Mouse (Mus musculus): ENCODE measurements around the gene Pds5b. TPM values are rescaled to one million over a fixed set of nuclear protein-coding genes. Genes with fewer than 3 reads are reported as not detected.

Pds5b gene
- 0.28 and 0.67 TPM in 2 replicates for polyA plus RNA-seq (2012; rRNA removed)

GRCm38 (mm10) chr5:150673153-150673835 lies at the start of gene Pds5b:
Gene Pds5b (plus strand): TSS chr5:150673739.

GRCm38 (mm10) chr5:150666133-150666739 lies 7.3 kb upstream of the Pds5b start, which contains the start of gene N4bp2l2:
Gene N4bp2l2 (minus strand): TSS chr5:150666183.

Other genes starting within 250 kb of the Pds5b start
- gene Zar1l, start 155.6 kb upstream of the Pds5b start, polyA plus RNA-seq (2012; rRNA removed), result not detected in 2 replicates
- gene Brca2, start 151.1 kb upstream of the Pds5b start, polyA plus RNA-seq (2012; rRNA removed), result 0.71 and 0.85 TPM in 2 replicates
- gene N4bp2l1, start 76.6 kb upstream of the Pds5b start, polyA plus RNA-seq (2012; rRNA removed), result 2.0 and 3.5 TPM in 2 replicates
- 0.60 and 1.1 TPM in 2 replicates for gene N4bp2l2, start 7.6 kb upstream of the Pds5b start, polyA plus RNA-seq (2012; rRNA removed)

Data from stomach, adult 2 months (tissue).